Mouse (Mus musculus) layer of hippocampus, postnatal 14 days (tissue): ENCODE data around the gene Hip1r. TPM values are rescaled to one million over a fixed set of nuclear protein-coding genes. Genes with fewer than 3 reads are reported as not detected.

ENCODE experiments used
- DNase-seq, 2 experiments: peaks; one replicate each; pipeline ENCODE4 v3.0.0; 2021 to 2022; ENCODE audit warnings: low spot score in 2 of 2, mixed read lengths in 1 of 2
- total RNA-seq, 2 experiments: library from RNA; stranded (reverse); gene quantifications; 2 replicates each; pipeline ENCODE4 v1.2.3; 2021

Hip1r gene
- total RNA-seq, 2 experiments from 2014 or later = 61.2 to 63.8 TPM

DNA sequence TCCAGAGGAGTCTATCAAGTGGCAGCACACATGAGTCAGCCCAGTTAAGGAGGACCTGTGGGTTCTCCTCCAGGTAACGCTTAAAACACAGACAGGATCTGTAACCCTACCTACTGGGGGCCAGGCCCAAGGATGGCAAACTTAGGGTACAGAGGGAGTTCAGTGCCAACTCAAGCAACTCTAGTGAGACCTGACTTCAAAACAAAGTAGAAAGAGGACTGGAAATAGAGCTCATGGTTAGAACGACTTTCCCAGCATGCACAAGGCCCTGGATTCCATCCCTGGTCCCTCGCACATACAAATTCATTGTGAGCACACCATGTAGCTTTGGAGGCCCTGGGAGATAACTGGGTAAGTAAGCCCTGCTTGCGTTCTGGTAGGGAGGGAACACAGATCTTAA lies 2.9 kb upstream of the Hip1r start:
- DNase-seq = no peak

DNA sequence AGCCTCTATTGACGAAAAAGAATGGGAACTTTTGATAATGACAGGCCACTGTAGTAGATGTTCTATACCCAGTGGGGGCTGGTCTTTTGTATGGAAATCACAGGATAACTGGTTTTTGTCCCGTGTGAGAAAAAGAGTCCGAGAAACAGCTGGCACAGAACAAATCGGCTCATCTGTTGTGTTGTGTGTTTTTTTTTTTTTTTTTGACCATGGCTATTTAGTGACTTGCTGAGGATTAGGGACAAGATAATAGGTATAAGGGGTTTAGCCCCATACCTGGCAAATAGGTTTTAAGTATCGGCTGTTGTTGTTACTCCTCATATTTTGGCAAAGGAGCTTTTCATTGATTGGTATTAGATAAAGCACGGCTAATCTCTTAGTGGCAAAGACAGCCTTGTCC lies 975 bp upstream of the Hip1r start:
- no peak for DNase-seq

DNA sequence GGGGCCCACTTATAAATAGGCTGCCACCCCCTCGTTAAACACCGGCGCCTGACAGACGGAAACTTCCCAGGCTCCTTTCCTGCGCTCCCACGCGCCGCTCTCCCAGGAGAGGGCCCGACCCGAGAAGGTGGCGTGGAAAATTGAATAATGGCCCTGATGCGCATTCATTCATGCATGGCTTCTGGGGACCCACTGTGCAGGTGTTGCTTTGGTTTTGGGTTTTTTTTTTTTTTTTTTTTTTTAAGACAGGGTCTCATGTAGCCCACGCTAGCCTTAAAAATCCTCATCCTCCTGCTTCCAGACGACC lies 704 bp downstream of the Hip1r start:
- no peak for DNase-seq

DNA sequence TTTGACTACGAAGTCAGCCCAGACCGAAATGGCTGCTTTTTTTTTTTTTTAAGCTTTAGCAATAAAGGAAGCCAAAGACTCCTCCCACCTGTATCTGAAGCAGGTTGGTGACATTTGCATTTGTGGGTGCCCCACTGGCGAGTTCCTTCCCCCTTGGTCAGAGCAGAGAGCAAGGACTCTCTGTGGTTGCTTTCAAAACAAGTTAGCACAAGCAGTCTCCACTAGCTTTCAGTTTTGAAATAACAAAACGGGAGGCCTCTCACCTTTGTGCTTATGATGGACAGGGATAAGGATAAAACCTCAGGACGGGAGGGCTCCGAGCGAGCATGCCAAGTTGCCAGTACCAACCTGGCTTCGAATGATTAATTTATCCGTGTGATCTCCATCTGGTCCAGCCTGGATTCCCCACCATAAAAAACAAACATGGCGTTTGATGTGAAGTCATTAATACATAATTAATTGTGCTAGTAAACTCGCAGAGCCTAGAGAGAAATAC lies 1.2 kb downstream of the Hip1r start:
- no peak for DNase-seq

DNA sequence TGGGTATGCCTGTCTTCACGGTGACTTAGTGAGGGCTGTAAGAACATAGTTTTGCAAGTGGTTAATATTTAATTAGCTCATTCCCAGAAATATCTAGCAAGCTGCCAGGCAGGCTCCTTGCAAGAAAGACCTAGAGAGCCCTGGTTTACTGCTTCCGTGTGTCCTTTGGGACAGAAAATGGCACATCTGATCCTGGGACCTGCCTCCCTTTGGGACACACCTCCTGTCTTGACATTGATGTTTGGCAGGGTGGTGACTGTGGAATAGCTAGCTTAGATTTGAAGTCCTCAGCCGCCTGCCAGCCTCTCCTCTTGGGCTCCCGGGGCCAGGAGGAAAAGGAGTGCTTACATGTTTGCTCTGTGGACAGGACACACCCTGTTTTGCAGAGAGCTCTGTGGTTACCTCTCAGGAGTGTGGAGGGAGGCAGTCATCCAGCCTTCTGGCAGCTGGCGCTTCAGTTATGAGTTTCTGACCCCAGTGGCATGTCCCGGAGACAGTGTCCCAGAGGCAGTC lies 2.3 kb downstream of the Hip1r start:
- DNase-seq = no peak

DNA sequence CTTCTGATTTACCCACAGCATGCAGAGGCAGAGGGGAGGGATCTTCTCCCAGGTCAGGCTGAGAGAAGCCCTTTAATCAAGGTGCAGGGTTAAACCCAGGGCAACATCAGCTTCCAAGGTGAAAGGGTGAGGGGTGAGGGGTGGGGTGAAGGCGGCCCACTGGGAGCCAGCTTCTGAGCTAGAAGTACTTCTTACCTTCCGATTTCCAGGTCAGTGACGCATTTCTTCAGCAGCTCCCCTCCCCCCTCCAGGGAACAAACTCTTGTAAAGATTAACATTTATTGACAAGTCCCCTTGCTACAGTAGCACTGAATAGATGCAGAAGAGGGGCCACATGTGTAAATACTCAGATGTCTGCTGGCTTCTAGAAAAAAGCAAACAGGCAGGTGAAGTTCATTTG lies 3.8 kb downstream of the Hip1r start:
- DNase-seq = no peak

DNA sequence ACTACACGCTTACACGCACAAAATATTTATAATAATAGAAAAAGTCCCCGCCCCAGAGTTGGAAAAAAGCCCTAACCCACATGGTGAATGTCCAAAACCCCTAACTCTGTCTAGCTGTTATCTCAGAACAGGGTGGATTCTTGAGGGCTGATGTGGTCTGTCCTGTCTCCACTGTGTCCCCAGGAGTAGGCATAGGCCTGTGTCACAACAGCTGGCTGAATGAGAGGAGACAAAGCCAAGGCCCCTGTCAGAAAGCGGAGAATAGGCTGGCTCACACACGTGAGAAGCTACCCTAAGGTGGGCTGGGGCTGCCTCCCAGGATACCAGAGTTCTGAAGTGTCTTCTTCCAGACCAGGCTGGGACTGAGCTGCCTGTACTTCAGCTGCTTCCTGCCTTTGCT lies 4.7 kb downstream of the Hip1r start:
- DNase-seq = no peak

DNA sequence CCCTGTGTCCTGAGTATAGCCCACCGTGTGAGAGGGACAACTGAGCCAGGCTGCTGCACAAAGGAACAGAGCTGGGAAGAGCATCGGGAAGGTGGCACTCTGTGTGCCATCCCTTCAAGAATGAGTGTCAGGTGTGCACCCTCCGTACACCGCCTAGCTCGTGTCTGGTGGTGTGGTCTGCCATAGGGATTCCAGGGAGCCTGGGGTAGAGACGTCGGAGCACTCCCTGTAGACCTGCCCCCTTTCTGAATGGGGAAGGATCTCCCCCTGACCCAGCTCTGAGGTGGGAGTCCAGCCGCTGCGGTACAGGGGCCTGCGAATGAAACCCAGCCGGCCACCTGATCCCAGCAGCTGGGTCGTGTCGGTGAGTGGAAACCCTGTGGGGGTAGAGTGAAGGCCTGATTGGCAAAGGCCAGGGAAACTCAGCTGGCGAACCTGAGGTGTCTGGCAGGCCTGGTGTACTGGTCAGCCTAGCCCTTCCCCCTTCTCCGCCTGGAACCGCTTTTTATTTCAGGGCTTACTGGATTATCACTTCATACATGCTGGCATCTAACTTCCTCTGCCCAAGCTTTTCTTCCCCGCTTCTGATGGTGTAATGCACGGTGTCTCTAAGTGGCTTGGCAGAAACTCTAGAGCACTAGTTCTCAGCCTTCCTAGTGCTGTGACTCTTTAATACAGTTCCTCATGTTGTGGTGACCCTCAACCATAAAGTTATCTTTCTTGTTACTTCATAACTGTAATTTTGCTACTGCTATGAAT lies 6.0 kb downstream of the Hip1r start:
- DNase-seq = no peak

DNA sequence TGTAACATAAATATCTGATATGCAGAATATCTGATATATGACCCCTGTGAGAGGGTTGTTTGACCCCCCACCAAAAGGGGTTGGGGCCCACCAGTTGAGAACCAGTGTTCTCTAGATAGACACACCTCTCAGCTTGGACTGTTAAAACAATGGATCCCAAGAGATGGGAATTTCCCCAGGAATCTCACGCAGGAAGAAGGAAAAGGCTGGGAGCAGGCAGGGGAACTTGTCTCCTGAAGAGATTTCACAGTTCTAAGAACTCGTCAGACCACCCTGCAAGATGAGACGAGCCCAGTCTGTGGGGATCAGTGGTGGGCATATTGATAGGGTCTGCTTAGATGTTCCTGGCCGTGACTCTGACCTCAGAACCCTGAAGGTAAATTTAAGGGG lies 6.5 kb downstream of the Hip1r start:
- DNase-seq = no peak

DNA sequence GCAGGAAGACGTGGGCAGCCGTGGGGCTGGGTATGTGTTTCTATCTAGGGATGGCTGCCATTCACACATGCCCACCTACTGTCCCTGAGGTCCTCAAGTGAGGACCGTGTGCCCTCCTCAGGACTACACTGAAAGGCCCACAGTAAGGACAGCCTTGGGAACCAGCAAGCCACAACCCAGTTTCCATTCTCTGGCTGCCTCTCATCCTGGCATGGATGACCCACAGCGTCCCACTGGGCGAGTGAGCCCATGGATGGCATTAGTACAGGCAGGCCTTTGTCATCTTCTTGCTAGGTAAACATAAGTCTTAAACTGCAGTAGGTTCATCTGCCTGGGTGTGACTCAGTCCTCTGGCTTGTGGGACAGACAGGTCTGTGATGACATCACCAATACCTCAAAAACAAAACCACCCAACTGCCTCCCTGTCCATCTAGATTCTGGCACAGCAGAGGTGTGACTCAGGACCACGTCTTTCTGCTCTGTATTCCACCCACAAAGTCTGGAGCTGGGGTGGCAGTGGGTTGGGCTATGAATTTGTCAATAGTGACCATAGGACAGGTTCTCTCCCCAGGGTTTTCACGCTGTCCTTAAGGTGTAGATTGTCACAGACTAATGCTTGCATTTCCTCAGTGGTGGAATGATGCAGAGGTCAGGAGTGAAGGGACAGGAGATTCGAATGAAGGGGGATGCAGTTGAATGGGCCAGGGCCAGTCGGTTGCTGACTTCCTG lies 7.3 kb downstream of the Hip1r start:
- no peak for DNase-seq

DNA sequence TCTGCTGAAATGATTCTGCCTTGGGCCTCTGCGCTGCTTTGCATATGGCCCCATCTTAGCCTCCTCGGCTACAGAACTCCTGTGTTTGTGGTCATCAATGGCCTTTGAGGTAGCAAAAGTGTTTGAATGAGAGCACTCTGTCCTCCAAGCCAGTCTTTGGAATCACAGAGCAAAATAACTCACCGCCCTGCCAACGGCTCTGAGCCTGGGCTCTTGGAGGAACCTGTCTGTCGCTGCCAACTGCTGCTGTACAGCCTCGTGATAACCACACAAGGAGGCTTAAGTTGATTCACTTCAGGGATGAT lies 7.8 kb downstream of the Hip1r start:
- peak in 1 of 2 experiments; percentile 71 for DNase-seq

DNA sequence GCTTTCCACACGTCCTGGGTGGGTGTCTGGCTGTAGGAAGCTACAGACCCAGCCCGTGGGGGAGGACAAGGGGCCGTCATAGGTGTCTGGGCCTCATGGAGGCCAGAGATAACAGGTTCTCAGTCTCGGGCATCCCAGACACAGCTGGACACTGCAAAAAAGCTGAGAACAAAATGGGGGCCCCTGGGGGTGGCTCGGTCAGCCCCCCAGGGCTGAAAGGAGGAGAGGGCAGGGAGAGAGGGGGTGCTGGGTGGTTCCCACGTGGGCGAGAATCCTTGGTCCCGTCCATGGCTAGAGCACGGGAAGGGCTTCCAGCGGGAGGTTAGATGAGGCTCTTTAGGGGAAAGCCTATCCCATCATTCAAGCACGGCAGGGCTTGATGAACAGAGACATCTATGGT lies 9.4 kb downstream of the Hip1r start:
- DNase-seq = no peak

DNA sequence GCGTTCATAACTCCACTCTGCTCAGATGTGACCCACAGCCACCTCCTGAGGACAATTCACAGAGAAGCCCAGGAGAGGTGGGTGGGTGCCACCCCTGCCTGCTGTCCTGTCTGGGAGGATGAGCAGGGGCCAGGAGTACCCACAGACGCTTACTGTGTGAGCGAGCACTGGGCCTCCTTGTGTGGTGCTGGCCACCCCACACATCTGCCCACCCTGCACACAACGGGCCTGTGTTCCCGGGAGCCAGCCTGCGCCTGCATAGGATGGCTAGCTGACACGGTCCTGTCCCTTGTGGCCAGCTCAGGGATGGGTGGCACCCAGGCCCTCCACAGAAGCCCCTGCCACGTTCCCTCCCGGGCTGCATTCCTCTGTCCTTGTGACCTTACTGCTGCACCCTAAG lies 12.0 kb downstream of the Hip1r start:
- DNase-seq = no peak

DNA sequence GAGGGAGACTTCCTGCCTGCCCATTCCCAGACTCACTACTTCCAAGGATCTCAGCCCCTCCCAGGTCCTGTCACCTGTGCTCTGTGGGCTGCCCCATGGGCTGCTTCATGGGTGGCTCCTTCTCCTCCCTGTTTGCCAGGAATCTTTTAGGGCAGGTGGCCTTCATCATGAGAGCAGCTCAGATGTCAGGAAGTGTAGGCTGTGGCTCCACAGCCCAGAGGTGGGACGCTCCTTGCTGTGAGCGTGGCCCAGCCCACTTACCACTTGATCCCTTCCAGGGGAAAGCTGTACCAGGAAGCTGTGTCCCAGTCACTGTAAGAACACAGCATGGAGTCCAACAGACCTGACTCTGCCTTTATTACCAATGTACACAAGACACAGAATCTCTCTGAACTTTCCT lies 13.5 kb downstream of the Hip1r start:
- DNase-seq = no peak

DNA sequence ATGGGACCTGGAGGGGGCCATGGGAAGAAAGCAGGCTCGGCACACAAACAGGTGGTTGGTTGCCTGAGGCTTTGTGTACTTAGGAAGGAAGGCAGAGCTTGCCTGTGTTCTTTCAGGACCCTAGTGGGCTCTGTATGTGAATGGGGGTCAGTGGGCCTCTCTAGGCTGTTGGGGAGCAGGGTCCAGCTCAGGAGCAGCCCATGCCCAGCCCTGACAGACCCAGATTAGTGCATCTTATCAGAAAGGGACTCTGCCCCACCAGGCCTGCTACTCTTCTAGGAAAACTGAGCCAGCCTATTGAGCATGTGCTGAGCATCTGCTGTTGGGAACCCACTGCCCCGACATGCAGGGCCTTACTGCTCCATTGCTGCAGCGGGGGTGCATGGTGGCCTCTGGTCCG lies 14.1 kb downstream of the Hip1r start:
- DNase-seq = no peak

DNA sequence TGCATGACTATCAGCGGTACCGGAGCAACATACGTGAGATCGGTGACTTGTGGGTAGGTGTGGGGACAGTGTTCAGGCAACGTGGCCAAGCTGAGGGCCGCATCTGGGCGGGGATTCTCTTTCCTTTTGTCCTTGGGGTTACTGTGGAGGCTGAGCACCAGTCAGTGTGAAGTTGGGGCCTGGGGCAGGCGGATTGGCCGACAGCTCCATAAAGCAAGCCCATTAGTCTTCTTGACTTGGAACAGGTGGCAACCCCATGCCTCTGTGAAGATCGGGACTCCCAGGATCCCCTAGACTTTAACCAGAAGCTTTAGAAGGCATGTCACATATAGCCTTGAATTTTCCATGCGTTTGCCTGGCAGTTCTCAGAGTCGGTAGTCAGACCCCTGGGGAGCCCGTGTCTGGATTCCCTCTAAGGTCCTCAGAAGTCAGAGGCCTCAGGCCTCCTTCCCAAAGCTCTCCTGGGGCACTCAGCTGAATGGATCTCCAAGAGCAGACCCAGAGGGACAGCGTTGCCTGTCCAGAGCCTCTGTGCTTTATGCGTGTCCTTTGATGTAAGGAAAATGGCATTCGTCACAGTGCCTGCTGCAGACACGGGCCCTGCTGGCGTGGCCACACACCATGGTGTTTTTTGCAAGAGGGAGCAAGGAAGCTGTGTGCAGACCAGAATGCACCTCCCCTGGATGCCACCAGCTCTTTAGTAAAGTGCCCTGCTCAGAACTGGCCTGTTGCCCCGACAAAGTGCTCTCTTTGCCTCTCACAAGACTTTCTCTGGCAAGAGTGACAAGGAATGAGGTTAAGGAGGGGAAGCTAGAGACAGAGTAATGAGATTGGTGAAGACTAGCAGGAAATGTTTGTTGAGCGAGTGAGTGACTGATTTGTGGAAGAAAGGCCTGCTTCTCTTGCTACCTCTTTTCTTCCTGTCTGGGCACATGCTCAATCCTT lies 16.8 kb downstream of the Hip1r start:
- DNase-seq = no peak

DNA sequence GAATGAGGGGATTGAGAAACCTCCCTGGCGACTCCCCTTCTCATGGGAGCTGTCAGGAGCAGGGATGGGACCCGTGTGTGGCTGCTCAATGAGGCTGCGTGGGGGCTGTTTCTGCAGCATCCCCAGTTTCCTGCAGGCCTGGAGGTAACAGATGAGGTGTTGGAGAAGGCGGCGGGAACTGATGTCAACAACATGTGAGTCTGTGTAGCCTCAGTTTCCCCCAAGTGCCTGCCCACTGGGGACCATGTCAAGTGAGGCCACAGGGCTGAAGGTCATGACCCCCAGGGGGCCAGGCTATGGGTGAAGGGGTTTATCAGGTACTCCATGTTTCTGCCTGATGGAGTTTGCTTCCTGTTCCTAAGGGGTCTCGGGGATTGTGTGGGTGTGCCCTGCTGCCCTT lies 17.9 kb downstream of the Hip1r start:
- DNase-seq = no peak

DNA sequence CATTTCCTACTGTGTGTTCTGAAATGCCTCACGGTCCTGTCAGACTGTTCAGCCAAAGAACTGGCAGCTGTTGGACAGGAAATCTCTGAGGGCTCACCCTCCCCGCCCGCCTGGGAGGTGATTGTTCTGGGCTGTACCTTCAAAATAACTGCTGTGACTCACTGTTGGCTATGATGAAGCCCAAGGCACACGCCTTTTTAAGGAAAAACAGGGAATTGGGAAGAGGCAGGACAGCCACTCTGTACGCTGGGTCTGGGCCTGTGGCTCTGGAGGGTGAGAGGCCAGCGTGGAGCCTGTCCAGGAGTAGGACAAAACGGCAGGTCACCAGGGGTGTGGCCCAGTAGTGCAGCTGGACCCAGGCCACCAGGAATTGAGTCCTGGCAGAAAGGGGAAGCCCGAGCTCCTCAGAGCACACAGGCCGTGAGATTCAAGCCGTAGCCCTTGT lies 18.8 kb downstream of the Hip1r start:
- no peak for DNase-seq

DNA sequence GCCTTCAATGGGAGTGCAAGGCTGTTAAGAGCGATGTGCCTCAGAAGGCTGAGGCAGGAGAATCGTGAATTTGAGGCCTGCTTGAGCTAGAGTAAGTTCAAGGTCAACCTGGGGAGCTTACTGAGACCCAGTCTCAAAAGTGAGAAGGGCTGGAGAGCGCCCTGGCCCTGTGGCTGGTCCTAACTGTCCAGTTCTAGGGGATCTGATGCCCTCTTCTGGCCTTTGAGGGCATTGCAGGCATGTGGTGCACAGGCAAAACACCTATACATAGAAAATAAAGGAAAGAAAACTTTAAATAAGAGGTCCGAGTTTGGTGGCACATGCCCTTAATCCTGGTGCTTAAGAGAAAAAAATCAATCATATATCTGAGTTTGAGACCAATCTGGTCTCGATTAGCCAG lies 19.4 kb downstream of the Hip1r start:
- DNase-seq = peak; percentile 85 to 92

DNA sequence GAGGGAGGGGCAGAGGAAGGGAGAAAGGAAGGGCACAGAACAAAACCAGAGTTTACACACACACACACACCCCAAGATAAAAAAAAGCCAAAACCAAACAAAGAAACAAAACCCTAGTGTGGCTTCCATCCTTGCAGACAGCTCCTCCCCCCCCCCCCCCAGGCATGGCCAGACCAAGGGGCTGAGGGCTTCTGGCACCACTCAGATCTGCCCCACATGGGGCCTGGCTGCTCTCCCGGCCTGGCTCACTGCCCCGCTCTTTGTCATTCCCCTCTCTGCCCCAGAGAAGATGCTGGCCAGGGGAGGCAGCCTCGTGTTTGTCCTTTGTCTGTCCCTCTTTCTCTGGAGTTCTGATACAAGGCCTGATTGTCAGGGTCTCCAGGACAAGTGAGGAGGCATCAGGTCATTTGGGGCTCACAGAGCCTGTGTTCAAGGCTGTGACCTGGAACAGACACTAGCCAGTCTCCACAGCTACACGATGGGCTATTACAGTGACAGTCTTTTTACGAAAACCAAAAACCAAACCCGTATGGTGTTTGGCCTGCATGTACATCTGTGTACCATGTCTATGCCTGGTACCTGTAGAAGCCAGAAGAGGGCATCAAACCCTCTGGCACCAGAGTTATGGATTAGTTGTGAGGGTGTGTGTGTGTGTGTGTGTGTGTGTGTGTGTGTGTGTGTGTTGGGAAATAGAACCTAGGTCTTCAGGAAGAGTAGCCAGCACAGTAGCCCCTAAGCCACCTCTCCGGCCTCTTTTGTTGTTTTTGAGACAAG lies 20.0 kb downstream of the Hip1r start:
- DNase-seq = peak; percentile 76 to 87

DNA sequence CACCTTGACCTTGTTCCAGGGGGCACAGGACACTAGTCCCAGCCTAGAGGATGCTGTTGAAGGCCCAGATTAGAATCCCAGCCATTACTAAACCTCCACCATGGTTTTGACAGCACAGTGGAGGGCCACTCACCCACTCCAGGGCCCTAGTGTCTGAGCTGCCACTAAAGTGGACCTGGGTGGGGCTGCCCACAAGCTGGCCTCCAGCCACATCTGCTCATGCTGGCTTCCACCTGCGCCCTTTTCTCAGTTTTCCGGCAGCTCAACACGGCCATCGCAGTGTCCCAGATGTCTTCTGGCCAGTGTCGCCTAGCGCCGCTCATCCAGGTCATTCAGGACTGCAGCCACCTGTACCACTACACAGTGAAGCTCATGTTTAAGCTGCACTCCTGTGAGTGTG lies 21.0 kb downstream of the Hip1r start:
- DNase-seq = no peak
